Mouse (Mus musculus): ENCODE results near the gene Ufc1. TPM values are rescaled to one million over a fixed set of nuclear protein-coding genes. Genes with fewer than 3 reads are reported as not detected.
"Not testable (repeated sequence)": the region's sequence is repeated elsewhere in the genome, so short reads cannot be mapped to it uniquely, and the experiment has no call there.

Gene Ufc1
- polyA plus RNA-seq, 1 experiment from 2014 or later = 136 TPM

GRCm38 (mm10) chr1:171328839-171329432 lies 34.1 kb upstream of the Ufc1 start, which contains the start of gene Dedd:
Gene Dedd, plus strand, starts transcription at chr1:171329145.
- H3K36me3 ChIP-seq (ENCODE audit: insufficient read depth, low read length) = no peaks in the 10 kb centered on the region
- ATAC-seq (replicated peaks; ENCODE audit: low FRiP score, low read depth) (peak; percentile 94), DNase-seq (ENCODE audit: low spot score) (peak; percentile 98)
- under 1% methylated on average over 44 of the region's 48 CpGs for WGBS
- peak; percentile 19; the same call in 1 of the 2 replicates for TF ChIP-seq CTCF (IDR thresholded peaks at IDR 0.05; ENCODE audit: low read depth)
- peak within 1 kb of the TSS; percentile 70 for H3K4me2 ChIP-seq (ENCODE audit: low read length)
- H3K4me3 ChIP-seq (replicated peaks; ENCODE audit: low read depth, low read length) = peak within 1 kb of the TSS; percentile 87
- peaks cover 8% of the 10 kb centered on the region; the same call in 1 of the 2 replicates for H3K4me1 ChIP-seq (replicated peaks; ENCODE audit: insufficient read depth, low read length)
- H3K27me3 ChIP-seq (ENCODE audit: insufficient read depth, low read length) = no peaks in the 10 kb centered on the region
- H3K9me3 ChIP-seq (replicated peaks; ENCODE audit: low read length) = no peaks in the 10 kb centered on the region
- H3K9ac ChIP-seq (ENCODE audit: low read depth, low read length) = peak within 1 kb of the TSS; percentile 97
- H3K27ac ChIP-seq = peak within 1 kb of the TSS; percentile 100

GRCm38 (mm10) chr1:171328244-171328643 lies 33.4 kb upstream of the Ufc1 start:
- H3K9ac ChIP-seq (ENCODE audit: low read depth, low read length) = peak overlapping the region; percentile 97
- H3K4me3 ChIP-seq (replicated peaks; ENCODE audit: low read depth, low read length) = peak overlapping the region; percentile 87
- no peak for TF ChIP-seq CTCF (IDR thresholded peaks at IDR 0.05; ENCODE audit: low read depth)
- 18% methylated on average over 9 of the region's 9 CpGs for WGBS
- no peak for ATAC-seq (replicated peaks; ENCODE audit: low FRiP score, low read depth)
- peaks cover 8% of the 10 kb centered on the region; the same call in 1 of the 2 replicates for H3K4me1 ChIP-seq (replicated peaks; ENCODE audit: insufficient read depth, low read length)
- peak overlapping the region; percentile 70 for H3K4me2 ChIP-seq (ENCODE audit: low read length)
- no peaks in the 10 kb centered on the region for H3K27me3 ChIP-seq (ENCODE audit: insufficient read depth, low read length)
- DNase-seq (ENCODE audit: low spot score) = no peak
- H3K27ac ChIP-seq = peak overlapping the region; percentile 100
- H3K9me3 ChIP-seq (replicated peaks; ENCODE audit: low read length) = no peaks in the 10 kb centered on the region
- no peaks in the 10 kb centered on the region for H3K36me3 ChIP-seq (ENCODE audit: insufficient read depth, low read length)

- not testable (repeated sequence) for H3K4me2 ChIP-seq (ENCODE audit: low read length); H3K36me3 ChIP-seq (ENCODE audit: insufficient read depth, low read length); H3K27ac ChIP-seq; H3K27me3 ChIP-seq (ENCODE audit: insufficient read depth, low read length); DNase-seq (ENCODE audit: low spot score); H3K9ac ChIP-seq (ENCODE audit: low read depth, low read length); ATAC-seq (replicated peaks; ENCODE audit: low FRiP score, low read depth); H3K9me3 ChIP-seq (replicated peaks; ENCODE audit: low read length); H3K4me3 ChIP-seq (replicated peaks; ENCODE audit: low read depth, low read length); H3K4me1 ChIP-seq (replicated peaks; ENCODE audit: insufficient read depth, low read length)
- WGBS = 87% methylated on average over 4 of the region's 4 CpGs
Measured at GRCm38 (mm10) chr1:171326588-171326987, 31.8 kb upstream of the Ufc1 start.

- 65% methylated on average over 2 of the region's 2 CpGs for WGBS
- ATAC-seq (replicated peaks; ENCODE audit: low FRiP score, low read depth) (no peak), DNase-seq (ENCODE audit: low spot score) (no peak)
- no peak overlapping the region for H3K4me3 ChIP-seq (replicated peaks; ENCODE audit: low read depth, low read length)
- no peak overlapping the region for H3K27ac ChIP-seq
- H3K9me3 ChIP-seq (replicated peaks; ENCODE audit: low read length) = no peaks in the 10 kb centered on the region
- H3K4me1 ChIP-seq (replicated peaks; ENCODE audit: insufficient read depth, low read length) = peaks cover 8% of the 10 kb centered on the region; the same call in 1 of the 2 replicates
- H3K9ac ChIP-seq (ENCODE audit: low read depth, low read length) = no peak overlapping the region
- no peak for TF ChIP-seq CTCF (IDR thresholded peaks at IDR 0.05; ENCODE audit: low read depth)
- no peak overlapping the region for H3K4me2 ChIP-seq (ENCODE audit: low read length)
- no peaks in the 10 kb centered on the region for H3K27me3 ChIP-seq (ENCODE audit: insufficient read depth, low read length)
- H3K36me3 ChIP-seq (ENCODE audit: insufficient read depth, low read length) = no peaks in the 10 kb centered on the region
Measured at GRCm38 (mm10) chr1:171325571-171325970, 30.7 kb upstream of the Ufc1 start.

GRCm38 (mm10) chr1:171322012-171322411 lies 27.2 kb upstream of the Ufc1 start:
- Histone ChIP-seq H3K9me3 (replicated peaks; ENCODE audit: low read length) (no peaks in the 10 kb centered on the region), H3K27ac (peak overlapping the region; percentile 36; the same call in 1 of the 2 replicates), H3K36me3 (ENCODE audit: insufficient read depth, low read length) (no peaks in the 10 kb centered on the region), H3K4me2 (ENCODE audit: low read length) (no peak overlapping the region), H3K9ac (ENCODE audit: low read depth, low read length) (no peak overlapping the region), H3K4me1 (replicated peaks; ENCODE audit: insufficient read depth, low read length) (no peaks in the 10 kb centered on the region), H3K4me3 (replicated peaks; ENCODE audit: low read depth, low read length) (no peak overlapping the region), H3K27me3 (ENCODE audit: insufficient read depth, low read length) (no peaks in the 10 kb centered on the region)
- TF ChIP-seq CTCF (IDR thresholded peaks at IDR 0.05; ENCODE audit: low read depth) = no peak
- ATAC-seq (replicated peaks; ENCODE audit: low FRiP score, low read depth) = peak; percentile 63; the same call in 1 of the 2 replicates
- DNase-seq (ENCODE audit: low spot score) = no peak
- 82% methylated on average over 1 of the region's 1 CpGs for WGBS

- no peak for ATAC-seq (replicated peaks; ENCODE audit: low FRiP score, low read depth)
- Histone ChIP-seq H3K9ac (ENCODE audit: low read depth, low read length) (no peak overlapping the region), H3K4me2 (ENCODE audit: low read length) (no peak overlapping the region), H3K4me3 (replicated peaks; ENCODE audit: low read depth, low read length) (no peak overlapping the region), H3K9me3 (replicated peaks; ENCODE audit: low read length) (no peaks in the 10 kb centered on the region), H3K27me3 (ENCODE audit: insufficient read depth, low read length) (no peaks in the 10 kb centered on the region), H3K27ac (no peak overlapping the region), H3K4me1 (replicated peaks; ENCODE audit: insufficient read depth, low read length) (no peaks in the 10 kb centered on the region), H3K36me3 (ENCODE audit: insufficient read depth, low read length) (no peaks in the 10 kb centered on the region)
- DNase-seq (ENCODE audit: low spot score) = peak; percentile 76
- peak; percentile 80 for TF ChIP-seq CTCF (IDR thresholded peaks at IDR 0.05; ENCODE audit: low read depth)
Measured at GRCm38 (mm10) chr1:171321415-171321814, 26.6 kb upstream of the Ufc1 start.

All from kidney, postnatal 0 days (tissue).